Mouse (Mus musculus): ENCODE measurements around the gene Sh3pxd2b.

Gene Sh3pxd2b

GRCm38 (mm10) chr11:32347607-32348432, at the start of gene Sh3pxd2b:
Gene Sh3pxd2b (plus strand): TSS chr11:32347820.
- DNase-seq: peak; percentile 21

GRCm38 (mm10) chr11:32297866-32298531, 49.6 kb upstream of the Sh3pxd2b start:
- DNase-seq: no peak

- DNase-seq: no peak
These were observed 49.1 kb upstream of the Sh3pxd2b start for GRCm38 (mm10) chr11:32298532-32298918.

- peak; percentile 61 for DNase-seq
These were observed 47.8 kb upstream of the Sh3pxd2b start, which contains the start of gene Hbq1a for GRCm38 (mm10) chr11:32299865-32300264. Gene Hbq1a (plus strand): TSS chr11:32300069.

GRCm38 (mm10) chr11:32300279-32301267, 47.0 kb upstream of the Sh3pxd2b start:
- DNase-seq: no peak

GRCm38 (mm10) chr11:32301506-32301905, 46.1 kb upstream of the Sh3pxd2b start:
- no peak for DNase-seq

- no peak for DNase-seq
These were observed 44.7 kb upstream of the Sh3pxd2b start for GRCm38 (mm10) chr11:32302824-32303419.

- DNase-seq: no peak
These were observed 44.2 kb upstream of the Sh3pxd2b start for GRCm38 (mm10) chr11:32303455-32303854.

- DNase-seq: no peak
These were observed 40.6 kb upstream of the Sh3pxd2b start for GRCm38 (mm10) chr11:32307006-32307405.

- DNase-seq: no peak
These were observed 38.2 kb upstream of the Sh3pxd2b start for GRCm38 (mm10) chr11:32309446-32309845.

GRCm38 (mm10) chr11:32309928-32310327, 37.7 kb upstream of the Sh3pxd2b start:
- no peak for DNase-seq

GRCm38 (mm10) chr11:32316009-32316408, 31.6 kb upstream of the Sh3pxd2b start:
- DNase-seq: no peak

- DNase-seq: no peak
These were observed 27.0 kb upstream of the Sh3pxd2b start for GRCm38 (mm10) chr11:32320507-32321195.

GRCm38 (mm10) chr11:32321196-32321565, 26.4 kb upstream of the Sh3pxd2b start:
- DNase-seq: peak; percentile 27

GRCm38 (mm10) chr11:32324609-32325008, 23.0 kb upstream of the Sh3pxd2b start:
- DNase-seq: peak; percentile 80

GRCm38 (mm10) chr11:32331075-32331474, 16.5 kb upstream of the Sh3pxd2b start:
- DNase-seq: no peak

- DNase-seq: no peak
These were observed 15.8 kb upstream of the Sh3pxd2b start for GRCm38 (mm10) chr11:32331861-32332260.

GRCm38 (mm10) chr11:32333235-32333634, 14.4 kb upstream of the Sh3pxd2b start:
- DNase-seq: no peak

- no peak for DNase-seq
These were observed 11.1 kb upstream of the Sh3pxd2b start for GRCm38 (mm10) chr11:32336435-32336907.

GRCm38 (mm10) chr11:32339131-32339531, 8.5 kb upstream of the Sh3pxd2b start:
- DNase-seq: no peak

Measured in cerebellum, adult 8-10 months (tissue).